ENCODE assay signal across 23 mouse cellular contexts in genomic region chr1:95493004-95493403, GRCm38 (mm10).
"Had no signal": no experiment of that assay in that cellular context is flagged by ENCODE, and none has a peak within 500 bp of the region (broad histone marks: within the 10 kb centered on the region; RNA-seq: fewer than 3 reads in every experiment).

No protein-coding gene starts in this region.

- ATAC-seq: intestine, embryonic 15.5 days; midbrain, embryonic 13.5 days had no signal

- H3K4me3 ChIP-seq: intestine, embryonic 15.5 days; layer of hippocampus, adult 2 months; limb, embryonic 10.5 days; limb, embryonic 13.5 days; liver, embryonic 13.5 days; megakaryocyte, embryonic 14.5 days; midbrain, embryonic 10.5 days; midbrain, embryonic 13.5 days; neural tube, embryonic 12.5 days; neural tube, embryonic 15.5 days had no signal

- DNase-seq: kidney, adult 11 months; kidney, adult 9 months; kidney, postnatal 25 days; layer of hippocampus, adult 9-11 months; liver, embryonic 13.5 days; lung, adult 2 months; lung, postnatal 14 days; lung, postnatal 4 days; right cerebral cortex, adult 18-20 months; right cerebral cortex, postnatal 25 days; thymus, adult 2 months; thymus, postnatal 14 days; thymus, postnatal 4 days had no signal

- H3K36me3 ChIP-seq: intestine, embryonic 15.5 days; limb, embryonic 10.5 days; limb, embryonic 13.5 days; liver, embryonic 13.5 days; midbrain, embryonic 10.5 days; midbrain, embryonic 13.5 days; neural tube, embryonic 12.5 days; neural tube, embryonic 15.5 days had no signal

- H3K27me3 ChIP-seq: intestine, embryonic 15.5 days; limb, embryonic 13.5 days; liver, embryonic 13.5 days; megakaryocyte, embryonic 14.5 days; midbrain, embryonic 13.5 days; neural tube, embryonic 12.5 days; neural tube, embryonic 15.5 days had no signal

- H3K27ac ChIP-seq: intestine, embryonic 15.5 days; layer of hippocampus, adult 2 months; limb, embryonic 10.5 days; limb, embryonic 13.5 days; liver, embryonic 13.5 days; midbrain, embryonic 10.5 days; midbrain, embryonic 13.5 days; neural tube, embryonic 12.5 days; neural tube, embryonic 15.5 days; stomach, postnatal 0 days had no signal

- H3K4me1 ChIP-seq: intestine, embryonic 15.5 days; limb, embryonic 10.5 days; limb, embryonic 13.5 days; liver, embryonic 13.5 days; megakaryocyte, embryonic 14.5 days; midbrain, embryonic 10.5 days; midbrain, embryonic 13.5 days; neural tube, embryonic 12.5 days; neural tube, embryonic 15.5 days had no signal
